Mouse (Mus musculus) adipose tissue, adult 10 weeks (tissue): ENCODE results near the gene Qars. TPM values are rescaled to one million over a fixed set of nuclear protein-coding genes. Genes with fewer than 3 reads are reported as not detected.

Source experiments
- polyA plus RNA-seq: library from polyadenylated mRNA; stranded (reverse); fragments of 350-450 nt; fragmentation: Illumina TruSeq; extraction: RNeasy Lipid Tissue Mini Kit (QIAGEN cat#74804); gene quantifications from one replicate; pipeline ENCODE4 v1.2.3, GENCODE M21; 2014; ENCODE audit warnings: low read depth, low replicate concordance

The Qars gene
- polyA plus RNA-seq, result 126 TPM

DNA sequence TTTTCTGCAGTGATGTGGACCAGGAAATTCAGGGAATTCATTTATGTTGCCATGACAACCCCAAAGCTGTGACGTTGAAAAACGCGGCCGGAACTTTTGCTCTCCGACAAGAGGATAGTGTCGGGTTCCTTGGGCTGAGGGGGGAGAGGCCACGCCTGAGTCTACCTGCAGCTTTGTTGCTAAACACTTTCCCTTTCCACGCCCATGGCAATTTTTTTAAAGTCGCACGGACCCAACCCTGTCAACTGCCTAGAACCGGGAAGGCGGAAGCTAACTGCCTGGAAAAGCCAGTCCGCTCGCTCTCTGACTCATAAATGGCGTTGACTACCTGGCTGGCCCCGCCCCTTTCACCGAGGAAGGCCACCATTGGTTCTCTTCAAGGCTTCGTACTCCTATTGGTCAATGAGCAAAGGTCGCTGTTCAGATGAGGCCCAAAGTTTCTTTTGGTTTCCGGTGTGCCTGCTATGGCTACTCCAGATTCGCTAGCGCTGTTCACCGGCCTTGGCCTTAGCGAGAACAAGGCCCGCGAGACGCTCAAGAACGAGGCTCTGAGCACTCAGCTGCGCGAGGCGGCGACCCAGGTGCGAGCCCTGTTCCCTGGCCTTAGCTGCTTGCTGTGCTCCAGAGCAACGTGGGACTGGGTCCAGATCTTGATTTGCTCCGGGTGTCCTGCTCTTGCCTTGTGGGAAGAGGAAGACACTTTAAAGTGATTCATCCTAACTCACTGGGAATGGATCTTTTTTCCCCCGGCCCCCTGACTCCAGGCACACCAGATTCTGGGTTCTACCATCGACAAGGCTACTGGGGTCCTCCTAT is at the start of gene Qars:
Gene Qars (plus strand): TSS at position 88 of the 816 bp plus-strand sequence.

DNA sequence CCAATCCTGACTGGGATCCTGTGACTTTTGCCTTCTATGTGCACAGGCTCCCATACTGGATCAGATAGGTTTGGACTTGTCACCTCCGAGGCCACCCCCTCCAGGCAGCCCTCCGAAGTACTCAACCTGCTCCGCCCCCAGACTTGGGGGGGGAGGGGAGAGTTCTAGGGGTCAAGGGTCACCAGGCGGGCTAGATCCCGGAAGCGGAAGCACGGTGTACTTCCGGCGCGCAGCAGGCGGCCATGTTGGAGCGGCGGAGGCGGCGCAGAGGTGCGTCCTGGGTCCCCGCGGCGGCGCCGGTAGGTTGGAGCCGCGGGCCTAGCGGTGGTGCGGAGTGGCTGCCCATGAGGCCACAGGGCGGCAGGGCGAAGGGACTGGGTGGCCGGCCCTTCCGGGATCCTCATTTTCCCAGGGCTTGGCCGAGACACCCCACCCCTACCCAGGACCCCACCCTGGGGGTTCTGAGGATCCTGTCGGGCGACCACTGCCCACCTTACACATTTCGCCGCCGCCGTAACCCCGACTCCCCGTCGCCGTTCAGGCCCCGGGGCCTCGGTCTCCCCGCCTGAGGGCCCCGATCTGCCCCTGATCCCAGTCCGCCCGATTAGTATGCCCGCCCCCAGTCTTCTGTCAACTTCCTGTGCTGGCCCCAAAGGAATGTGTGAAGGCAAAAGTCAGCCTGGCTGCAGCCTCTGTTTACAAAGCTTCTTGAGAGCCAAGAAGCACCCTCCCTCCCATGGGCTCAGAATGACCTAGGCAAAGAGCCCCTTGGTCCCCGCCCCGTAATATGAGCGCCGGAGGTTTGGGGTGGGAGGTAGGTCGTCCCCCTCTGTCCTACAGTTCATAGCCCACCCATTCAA is 47.0 kb upstream of the Qars start, which contains the start of gene Ccdc71:
Gene Ccdc71 (plus strand): TSS at position 209 of the 860 bp plus-strand sequence.

DNA sequence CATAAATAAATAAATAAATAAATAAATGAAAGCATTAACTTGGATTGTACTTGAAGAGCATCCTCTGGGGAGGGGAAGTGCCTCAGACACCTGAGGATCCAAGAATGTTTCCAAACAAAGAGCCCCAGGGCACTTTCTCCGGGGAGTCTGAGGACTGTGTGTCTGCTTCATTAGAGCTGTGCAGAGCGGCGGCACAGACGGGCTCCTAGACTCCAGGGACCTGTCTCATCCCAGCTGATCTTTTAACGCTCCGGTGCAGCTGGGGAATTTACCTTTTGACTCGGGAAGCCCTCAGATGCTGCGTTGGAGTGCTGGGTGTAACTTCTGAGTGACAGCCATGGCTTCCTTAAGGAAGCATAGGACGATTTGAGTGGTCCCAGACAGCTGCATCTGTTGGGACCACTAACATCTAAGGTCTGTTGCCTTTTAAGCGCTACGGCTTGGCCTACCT is 46.3 kb upstream of the Qars start, which contains the start of gene Klhdc8b:
Gene Klhdc8b (minus strand): TSS at position 401 of the 451 bp plus-strand sequence.

DNA sequence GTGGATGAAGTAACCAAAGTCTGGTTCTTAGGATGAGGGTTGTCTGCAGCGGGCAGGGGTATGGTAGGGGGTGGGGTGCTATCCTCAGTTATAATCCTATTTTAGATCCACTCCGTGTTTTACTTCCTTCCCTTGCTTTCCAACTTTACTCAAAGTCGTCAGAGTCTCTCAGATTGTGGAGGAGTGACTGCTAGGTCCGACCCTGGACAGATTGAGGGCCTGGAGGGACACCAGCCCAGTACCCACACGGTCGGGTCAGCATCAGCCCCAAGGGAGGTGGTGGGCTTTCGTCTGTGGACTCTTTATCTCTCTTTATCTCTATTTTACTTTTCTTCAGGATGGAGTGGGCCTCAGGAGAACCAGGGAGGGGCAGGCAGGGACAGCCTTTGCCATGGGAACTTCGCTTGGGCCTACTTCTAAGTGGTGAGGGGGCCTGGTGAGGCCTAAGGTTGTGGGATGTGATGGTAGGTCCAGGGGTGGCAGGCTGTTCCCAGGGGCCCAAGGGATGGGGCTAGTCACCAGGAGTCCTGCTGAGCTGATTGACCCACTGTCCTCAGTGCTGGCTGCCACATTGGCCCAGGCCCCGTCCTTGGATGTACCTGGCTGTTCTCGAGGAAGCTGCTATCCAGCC is 27.7 kb upstream of the Qars start, which contains the start of gene Lamb2:
Gene Lamb2 (plus strand): TSS at position 16 of the 631 bp plus-strand sequence.

DNA sequence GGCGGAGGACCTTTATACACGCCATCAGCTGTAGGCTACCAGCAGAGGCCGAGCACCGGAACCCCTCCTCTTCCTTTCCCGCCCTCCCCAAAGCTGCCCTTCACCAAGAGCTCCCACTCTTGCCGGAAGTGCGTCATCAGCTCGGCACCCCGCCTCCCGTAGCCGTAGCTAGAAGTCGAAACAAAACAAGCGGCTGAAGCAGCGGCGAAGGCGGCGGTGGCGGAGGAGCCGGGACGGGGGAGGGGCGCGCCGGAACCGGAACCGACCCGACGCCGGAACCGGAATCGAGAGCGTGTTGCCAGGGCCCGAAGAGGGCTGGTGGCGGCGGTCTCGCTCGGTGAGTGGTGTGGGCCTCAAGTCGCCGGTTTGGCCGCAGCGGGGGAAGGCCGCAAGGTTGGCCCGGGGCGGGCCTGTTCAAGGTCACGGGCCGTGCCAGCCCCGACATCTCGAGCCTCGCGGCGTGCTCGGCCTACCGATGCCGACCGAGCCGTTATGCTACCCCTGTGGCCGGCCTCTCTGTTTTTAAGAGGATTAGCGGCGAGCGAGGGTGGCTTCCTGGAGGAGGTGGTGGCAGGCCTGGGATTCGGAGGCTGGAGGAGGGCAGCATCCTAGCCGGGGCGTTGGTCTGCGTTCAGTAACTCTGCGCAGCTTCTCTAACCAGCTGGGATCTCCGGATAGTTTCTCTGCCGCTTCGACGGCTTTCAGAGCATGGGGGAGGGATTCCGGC is 16.8 kb upstream of the Qars start, which contains the start of gene Usp19:
Gene Usp19 (plus strand): TSS at position 44 of the 727 bp plus-strand sequence.

DNA sequence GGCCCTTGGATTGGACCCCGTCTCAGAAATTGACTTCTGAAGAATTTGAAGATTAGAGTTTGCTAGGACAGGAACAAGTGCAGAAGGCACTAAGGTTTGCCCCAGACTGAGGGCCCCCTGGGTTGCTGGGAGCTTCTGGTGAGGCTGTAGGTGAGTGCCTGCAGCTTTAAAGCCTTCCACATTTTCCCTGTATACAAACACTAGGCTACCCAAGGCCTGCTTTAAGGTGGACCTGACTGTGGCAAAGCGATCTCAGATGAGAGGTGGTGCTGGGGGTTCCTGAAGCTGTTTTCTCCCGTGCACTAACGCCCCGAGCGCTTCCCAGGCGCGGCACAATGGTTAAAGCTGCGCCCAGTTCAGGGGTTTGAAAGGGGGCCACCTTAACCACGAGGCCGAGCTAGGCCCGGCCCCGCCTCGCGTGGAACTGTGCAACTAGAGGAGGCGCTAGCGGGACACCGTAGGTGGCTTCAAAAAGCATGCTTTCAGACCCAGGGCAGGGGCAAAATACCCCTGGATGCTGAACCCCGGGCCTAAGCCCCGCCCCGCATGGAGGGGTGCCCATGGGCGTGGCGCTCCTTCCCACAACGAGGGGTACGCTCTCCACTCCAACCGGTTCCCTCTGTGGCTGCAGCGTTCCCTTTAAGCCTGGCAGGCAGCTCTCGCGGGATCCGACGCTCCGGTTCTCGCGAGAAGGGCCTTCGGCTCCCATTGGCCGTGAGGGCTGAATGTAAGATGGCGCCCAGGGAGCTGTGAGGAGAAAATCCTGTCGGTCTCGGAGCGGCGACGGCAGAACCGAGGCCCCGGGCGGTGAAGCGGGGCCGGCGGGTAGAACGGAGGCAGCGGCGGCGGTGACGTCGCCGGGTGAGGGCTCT is 9.1 kb downstream of the Qars start, which contains the start of gene Qrich1:
Gene Qrich1 (plus strand): TSS at position 427 of the 872 bp plus-strand sequence.

DNA sequence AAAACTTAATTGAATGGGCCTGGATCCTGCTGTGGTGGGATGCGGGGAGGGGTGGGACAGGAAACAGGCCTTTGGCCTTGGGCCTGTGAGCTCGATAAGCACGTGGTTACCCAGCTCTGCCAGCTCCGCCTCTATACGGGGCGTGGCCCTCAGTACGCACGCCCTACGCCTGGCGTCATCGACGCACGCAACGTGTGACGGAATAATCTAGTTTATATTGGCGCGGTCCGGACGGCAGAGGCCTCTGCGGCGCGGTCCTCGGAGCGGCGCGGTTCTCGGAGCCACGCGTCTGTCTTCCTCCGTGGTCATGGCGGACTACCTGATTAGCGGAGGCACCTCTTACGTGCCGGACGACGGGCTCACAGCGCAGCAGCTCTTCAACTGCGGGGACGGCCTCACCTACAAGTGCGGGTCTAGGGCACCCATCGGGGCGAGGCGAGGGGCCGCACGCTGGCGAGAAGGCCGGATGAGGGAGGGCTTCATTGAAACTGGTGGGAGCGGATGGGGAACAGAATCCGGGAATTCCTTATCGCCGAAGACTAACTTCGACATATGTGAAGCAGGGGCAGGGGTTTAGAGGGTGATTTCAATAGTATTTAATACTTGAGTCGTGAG is 52.8 kb downstream of the Qars start, which contains the start of gene Impdh2:
Gene Impdh2 (plus strand): TSS at position 60 of the 615 bp plus-strand sequence.

Other genes starting within 250 kb of the Qars start
- gene Dag1, start 243.7 kb upstream of the Qars start, polyA plus RNA-seq, result 101 TPM
- 30.2 TPM for gene Nicn1, start 217.3 kb upstream of the Qars start, polyA plus RNA-seq
- gene Amt, start 210.9 kb upstream of the Qars start, polyA plus RNA-seq, result 35.7 TPM
- 287 TPM for gene Rhoa, start 201.6 kb upstream of the Qars start, polyA plus RNA-seq
- 60.6 TPM for gene Tcta, start 201.5 kb upstream of the Qars start, polyA plus RNA-seq
- 621 TPM for gene Gpx1, start 168.8 kb upstream of the Qars start, polyA plus RNA-seq
- gene Usp4, start 159.9 kb upstream of the Qars start, polyA plus RNA-seq, result 60.8 TPM
- 2.5 TPM for gene 1700102P08Rik, start 114.9 kb upstream of the Qars start, polyA plus RNA-seq
- 0.40 TPM for gene Ccdc36, start 79.2 kb upstream of the Qars start, polyA plus RNA-seq
- 1.6 TPM for gene BC048562, start 71.2 kb upstream of the Qars start, polyA plus RNA-seq
- gene Ccdc71, start 47.2 kb upstream of the Qars start, polyA plus RNA-seq, result 20.1 TPM
- gene Klhdc8b, start 46.1 kb upstream of the Qars start, polyA plus RNA-seq, result 61.8 TPM
- 122 TPM for gene Lamb2, start 28.0 kb upstream of the Qars start, polyA plus RNA-seq
- gene Usp19, start 17.1 kb upstream of the Qars start, polyA plus RNA-seq, result 99.3 TPM
- gene Qrich1, start 9.1 kb downstream of the Qars start, polyA plus RNA-seq, result 68.9 TPM
- gene Impdh2, start 52.6 kb downstream of the Qars start, polyA plus RNA-seq, result 69.1 TPM
- 29.0 TPM for gene Ndufaf3, start 59.7 kb downstream of the Qars start, polyA plus RNA-seq
- gene Dalrd3, start 62.2 kb downstream of the Qars start, polyA plus RNA-seq, result 95.8 TPM
- 39.9 TPM for gene Wdr6, start 71.0 kb downstream of the Qars start, polyA plus RNA-seq
- gene P4htm, start 90.0 kb downstream of the Qars start, polyA plus RNA-seq, result 7.0 TPM
- 41.7 TPM for gene Arih2, start 141.7 kb downstream of the Qars start, polyA plus RNA-seq
- 38.7 TPM for gene Slc25a20, start 154.4 kb downstream of the Qars start, polyA plus RNA-seq
- gene Prkar2a, start 181.6 kb downstream of the Qars start, polyA plus RNA-seq, result 35.5 TPM